Mouse (Mus musculus) activated CD4-positive, CD25-positive, alpha-beta regulatory T cell, adult 9 weeks (primary cell): ENCODE measurements around the gene Daglb. TPM values are rescaled to one million over a fixed set of nuclear protein-coding genes. Genes with fewer than 3 reads are reported as not detected.

Experiments used
- polyA plus RNA-seq: library from polyadenylated mRNA; unstranded; fragments of 100-300 nt; shearing (Covaris generic); gene quantifications from one replicate; pipeline ENCODE4 v1.2.1, GENCODE M21; 2017

The Daglb gene
- 16.0 TPM for polyA plus RNA-seq

DNA sequence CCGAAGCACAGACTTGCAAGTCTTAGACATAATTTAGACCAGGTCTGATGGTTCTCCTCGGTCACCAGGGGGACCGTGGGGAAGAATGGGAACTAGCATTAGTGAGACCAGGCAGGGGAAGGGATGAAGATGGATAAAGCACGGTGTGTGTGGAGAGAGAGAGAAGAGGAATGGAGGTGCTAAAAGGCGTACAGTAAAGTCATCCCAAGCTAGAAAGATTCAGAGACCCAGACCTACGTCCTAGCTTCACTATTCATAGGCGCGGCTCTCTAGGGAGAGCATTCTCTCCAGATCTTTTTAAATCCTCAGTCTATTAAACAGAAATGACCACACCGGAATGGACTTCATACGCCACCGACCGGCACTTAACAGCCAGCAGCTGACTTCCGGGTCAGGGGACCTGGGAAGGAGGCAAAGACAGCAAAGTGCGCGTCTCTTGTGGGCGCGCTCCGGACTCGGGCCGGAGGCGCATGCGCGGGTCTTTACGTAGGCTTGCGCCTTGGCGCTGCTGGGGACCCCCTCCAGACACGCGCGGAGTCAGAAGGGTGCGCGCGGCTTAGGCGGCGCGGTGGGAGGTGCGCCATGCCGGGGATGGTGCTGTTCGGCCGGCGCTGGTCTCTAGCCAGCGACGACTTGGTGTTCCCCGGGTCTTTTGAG is at the start of gene Daglb:
Gene Daglb, plus strand, starts transcription at position 485 of the 657 bp plus-strand sequence.

GRCm38 (mm10) chr5:143527486-143528307 is 63.3 kb downstream of the Daglb start, which contains the start of gene Rac1:
Gene Rac1 (minus strand): TSS chr5:143528036.

Other genes starting within 250 kb of the Daglb start
- not detected for gene Spdye4a, start 237.7 kb upstream of the Daglb start, polyA plus RNA-seq
- gene Zfp12, start 229.4 kb upstream of the Daglb start, polyA plus RNA-seq, result 10.5 TPM
- gene Zfp316, start 194.6 kb upstream of the Daglb start, polyA plus RNA-seq, result 0.12 TPM
- gene Zfp853, start 171.0 kb upstream of the Daglb start, polyA plus RNA-seq, result not detected
- 5.6 TPM for gene E130309D02Rik, start 149.2 kb upstream of the Daglb start, polyA plus RNA-seq
- 98.1 TPM for gene Zdhhc4, start 135.3 kb upstream of the Daglb start, polyA plus RNA-seq
- not detected for gene Grid2ip, start 107.2 kb upstream of the Daglb start, polyA plus RNA-seq
- gene Kdelr2, start 60.7 kb upstream of the Daglb start, polyA plus RNA-seq, result 34.8 TPM
- 20.0 TPM for gene Rac1, start 63.5 kb downstream of the Daglb start, polyA plus RNA-seq
- 79.1 TPM for gene Cyth3, start 157.9 kb downstream of the Daglb start, polyA plus RNA-seq